Mouse (Mus musculus): ENCODE data around the gene Bcl2a1b.
"Not testable (repeated sequence)": the region's sequence is repeated elsewhere in the genome, so short reads cannot be mapped to it uniquely, and the experiment has no call there.

Bcl2a1b gene

DNA sequence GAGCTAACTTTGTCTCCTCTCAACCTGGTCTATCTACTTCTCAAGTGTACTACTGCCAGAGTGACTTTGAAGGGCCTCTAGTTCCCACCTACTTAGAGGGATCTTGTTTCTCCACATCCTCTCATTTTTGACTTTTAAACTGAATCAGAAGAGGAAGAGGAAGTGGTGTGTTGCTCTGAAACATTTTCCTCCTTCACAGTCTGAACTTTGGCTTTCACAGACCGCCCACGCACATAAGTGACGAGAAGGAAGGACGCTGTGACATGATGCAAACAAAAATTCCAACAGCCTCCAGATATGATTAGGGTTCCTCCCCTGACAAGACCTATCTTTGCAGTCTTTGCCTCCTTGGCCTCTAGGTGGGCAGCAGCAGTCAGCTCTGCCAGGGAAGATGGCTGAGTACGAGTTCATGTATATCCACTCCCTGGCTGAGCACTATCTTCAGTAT is at the start of gene Bcl2a1b, which contains the start of gene Gm29094:
Gene Bcl2a1b, plus strand, starts transcription at position 241 of the 448 bp plus-strand sequence.
Gene Gm29094, plus strand, starts transcription at position 411 of the 448 bp plus-strand sequence.
- not testable (repeated sequence) for DNase-seq (ENCODE audit: low read depth, low spot score)

DNA sequence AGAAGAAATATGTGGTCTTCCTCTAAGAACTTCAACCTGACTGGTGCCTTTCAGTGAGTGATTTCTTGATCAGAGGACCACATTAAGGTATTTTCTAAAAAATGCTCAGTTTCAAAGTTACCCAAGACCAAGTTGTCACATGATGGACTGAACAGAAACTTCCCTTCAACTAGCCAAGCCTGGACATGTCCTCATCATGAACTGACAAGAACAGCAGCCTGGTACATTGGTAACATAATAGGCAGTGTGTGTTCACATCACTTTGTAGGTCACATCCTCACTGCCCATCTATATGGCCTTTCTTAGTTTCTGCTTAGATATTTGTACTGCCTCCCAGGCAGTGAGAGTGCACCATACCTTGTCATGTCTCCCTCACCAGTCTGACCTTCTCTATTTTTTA is 26.5 kb upstream of the Bcl2a1b start:
- DNase-seq (ENCODE audit: low read depth, low spot score), result not testable (repeated sequence)

GRCm38 (mm10) chr9:89178833-89179232 is 20.2 kb upstream of the Bcl2a1b start:
- peak; percentile 2 for DNase-seq (ENCODE audit: low read depth, low spot score)

DNA sequence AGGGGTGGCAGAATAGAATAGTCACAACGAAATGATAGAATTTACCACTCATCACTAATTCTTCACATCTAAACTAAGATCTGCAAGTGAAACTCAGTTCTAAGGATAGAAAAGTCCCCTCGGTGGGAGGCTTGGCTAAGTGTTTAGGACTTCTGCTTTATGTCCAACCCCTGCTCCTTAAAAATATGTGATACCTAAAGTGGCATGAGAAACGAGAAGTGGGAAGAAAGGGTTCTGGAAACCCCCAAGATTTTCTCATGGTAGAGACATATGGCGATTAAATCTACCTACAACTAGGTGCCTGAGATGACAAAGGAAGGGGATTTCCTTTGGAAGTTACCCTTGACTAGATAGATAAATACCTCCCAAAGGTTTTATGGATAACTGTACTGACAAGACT is 19.5 kb upstream of the Bcl2a1b start:
- not testable (repeated sequence) for DNase-seq (ENCODE audit: low read depth, low spot score)

- not testable (repeated sequence) for DNase-seq (ENCODE audit: low read depth, low spot score)
These were observed 12.0 kb upstream of the Bcl2a1b start for GRCm38 (mm10) chr9:89187006-89187405.

DNA sequence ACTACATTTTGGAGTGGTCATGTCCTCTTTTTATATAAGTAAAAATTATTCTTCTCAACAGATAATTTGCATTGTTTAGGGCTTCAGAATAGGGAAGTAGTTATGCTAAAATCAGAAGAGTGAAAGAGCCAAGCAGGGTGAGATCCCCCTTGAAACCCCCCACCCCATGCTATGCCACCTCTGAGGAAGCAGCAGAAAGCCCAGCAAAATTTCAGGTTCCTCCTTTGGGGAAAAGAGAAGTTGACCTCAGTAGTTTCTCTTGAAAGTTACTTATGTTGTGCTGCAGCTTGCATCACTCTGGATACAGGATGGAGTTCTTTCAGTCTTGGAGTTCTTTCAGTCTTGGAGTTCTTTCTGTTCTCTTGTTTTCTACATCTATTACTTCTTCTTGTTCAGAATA is 3.5 kb upstream of the Bcl2a1b start:
- not testable (repeated sequence) for DNase-seq (ENCODE audit: low read depth, low spot score)

DNA sequence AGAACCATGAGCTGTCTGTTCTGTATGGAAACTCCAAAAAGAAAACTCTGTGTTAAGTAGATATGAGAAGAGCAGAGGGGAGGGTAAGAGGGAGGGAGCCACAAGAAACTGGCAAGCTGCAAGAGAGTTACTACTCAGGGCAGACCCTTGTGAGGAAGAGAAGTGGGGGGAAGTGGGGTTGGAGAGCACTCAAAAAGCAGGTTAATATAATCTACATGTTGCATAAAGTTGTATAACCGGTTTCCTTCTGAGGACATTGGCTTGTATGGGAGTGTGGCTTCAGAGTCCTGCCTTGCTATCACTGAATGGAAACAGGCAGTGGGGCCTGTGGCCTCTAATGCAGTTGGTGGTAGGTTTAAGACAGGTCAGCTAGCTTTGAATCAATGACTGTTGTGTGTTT is 1.5 kb upstream of the Bcl2a1b start:
- not testable (repeated sequence) for DNase-seq (ENCODE audit: low read depth, low spot score)

DNA sequence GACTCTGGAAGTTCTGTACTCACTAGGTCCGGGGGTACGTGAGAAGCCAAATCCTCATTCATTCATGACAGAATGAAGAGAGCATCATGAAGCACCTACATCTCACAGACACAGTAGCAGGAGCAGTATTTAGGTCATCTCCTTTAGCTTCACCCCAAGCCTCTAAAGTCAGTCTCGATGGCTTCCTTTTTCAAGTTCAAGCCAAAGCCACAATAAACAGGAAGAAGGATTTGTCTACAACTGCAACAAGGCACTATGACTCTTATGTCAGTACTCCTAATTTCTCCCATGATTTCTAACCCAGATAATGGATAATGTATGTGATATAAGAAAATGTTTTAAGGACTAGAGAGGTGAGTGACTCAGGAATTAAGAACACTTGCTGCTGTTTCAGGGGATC is 660 bp upstream of the Bcl2a1b start:
- DNase-seq (ENCODE audit: low read depth, low spot score), result not testable (repeated sequence)

GRCm38 (mm10) chr9:89202256-89202655 is 3.2 kb downstream of the Bcl2a1b start:
- DNase-seq (ENCODE audit: low read depth, low spot score), result not testable (repeated sequence)

- not testable (repeated sequence) for DNase-seq (ENCODE audit: low read depth, low spot score)
These were observed 9.9 kb downstream of the Bcl2a1b start for GRCm38 (mm10) chr9:89208939-89209338.

DNA sequence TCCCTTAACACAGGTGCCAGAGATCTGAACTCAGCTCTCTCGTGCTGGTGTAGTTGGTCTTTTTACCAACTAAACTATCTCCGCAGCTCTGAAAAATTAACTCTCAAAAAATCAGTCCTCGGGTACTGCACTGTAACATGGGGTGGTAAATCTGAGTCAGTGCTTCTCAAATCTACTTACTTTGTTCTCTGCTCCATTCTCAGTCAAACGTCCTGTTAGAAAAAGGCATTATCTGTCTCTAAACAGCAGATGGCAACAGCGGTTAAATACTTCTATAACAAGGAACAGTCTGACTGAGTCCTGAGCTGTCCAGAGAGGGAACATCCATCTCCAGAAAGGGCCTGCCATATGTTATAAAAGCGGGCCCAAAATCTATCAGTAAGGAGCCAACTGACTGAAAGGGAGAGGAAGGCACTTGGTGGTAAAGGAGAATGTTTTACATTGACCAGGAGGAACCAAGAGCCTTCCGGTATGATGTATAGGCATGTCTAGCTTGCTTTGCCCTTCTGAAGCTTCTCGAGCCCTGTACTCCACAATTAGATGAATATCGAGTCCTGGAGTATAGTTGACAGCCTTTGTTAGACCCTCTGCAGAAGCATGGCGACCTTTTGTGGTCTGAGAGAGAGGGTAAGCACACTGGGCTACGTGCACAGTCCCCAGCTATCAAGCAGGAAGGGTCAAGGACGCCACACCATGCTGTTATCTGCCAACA is 11.5 kb downstream of the Bcl2a1b start, which contains the start of gene Mthfs:
Gene Mthfs, plus strand, starts transcription at position 324 of the 712 bp plus-strand sequence.
- not testable (repeated sequence) for DNase-seq (ENCODE audit: low read depth, low spot score)

GRCm38 (mm10) chr9:89211065-89211858 is 12.3 kb downstream of the Bcl2a1b start:
- not testable (repeated sequence) for DNase-seq (ENCODE audit: low read depth, low spot score)

- not testable (repeated sequence) for DNase-seq (ENCODE audit: low read depth, low spot score)
These were observed 13.4 kb downstream of the Bcl2a1b start for GRCm38 (mm10) chr9:89212428-89212827.

- DNase-seq (ENCODE audit: low read depth, low spot score), result not testable (repeated sequence)
These were observed 19.2 kb downstream of the Bcl2a1b start for GRCm38 (mm10) chr9:89218174-89218573.

GRCm38 (mm10) chr9:89219668-89220067 is 20.7 kb downstream of the Bcl2a1b start:
- not testable (repeated sequence) for DNase-seq (ENCODE audit: low read depth, low spot score)

GRCm38 (mm10) chr9:89220704-89221287 is 21.8 kb downstream of the Bcl2a1b start:
- not testable (repeated sequence) for DNase-seq (ENCODE audit: low read depth, low spot score)

GRCm38 (mm10) chr9:89226071-89226470 is 27.1 kb downstream of the Bcl2a1b start:
- peak; percentile 16 for DNase-seq (ENCODE audit: low read depth, low spot score)

DNA sequence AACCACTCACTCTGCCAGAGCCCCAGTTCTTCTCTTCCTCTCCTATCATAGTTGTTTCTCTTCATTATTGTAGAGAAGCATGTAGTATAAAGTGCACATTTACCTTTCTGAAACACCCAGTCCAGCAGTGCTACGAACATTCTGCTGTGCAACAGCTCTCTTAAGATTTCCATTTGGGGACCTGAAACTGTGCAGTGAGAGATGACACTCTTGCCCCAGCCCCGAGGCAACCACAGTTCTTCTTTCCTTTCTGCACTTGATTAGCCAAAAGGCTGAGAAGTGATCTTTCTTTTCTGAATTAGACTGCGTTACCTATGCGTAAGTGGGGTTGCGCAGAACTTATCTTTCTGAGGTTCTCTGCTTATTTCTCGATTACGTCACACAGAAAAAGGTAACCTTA is 29.1 kb downstream of the Bcl2a1b start:
- DNase-seq (ENCODE audit: low read depth, low spot score), result no peak

- not testable (repeated sequence) for DNase-seq (ENCODE audit: low read depth, low spot score)
These were observed 32.0 kb downstream of the Bcl2a1b start for GRCm38 (mm10) chr9:89230897-89231497.

- not testable (repeated sequence) for DNase-seq (ENCODE audit: low read depth, low spot score)
These were observed 38.1 kb downstream of the Bcl2a1b start for GRCm38 (mm10) chr9:89237131-89237530.

DNA sequence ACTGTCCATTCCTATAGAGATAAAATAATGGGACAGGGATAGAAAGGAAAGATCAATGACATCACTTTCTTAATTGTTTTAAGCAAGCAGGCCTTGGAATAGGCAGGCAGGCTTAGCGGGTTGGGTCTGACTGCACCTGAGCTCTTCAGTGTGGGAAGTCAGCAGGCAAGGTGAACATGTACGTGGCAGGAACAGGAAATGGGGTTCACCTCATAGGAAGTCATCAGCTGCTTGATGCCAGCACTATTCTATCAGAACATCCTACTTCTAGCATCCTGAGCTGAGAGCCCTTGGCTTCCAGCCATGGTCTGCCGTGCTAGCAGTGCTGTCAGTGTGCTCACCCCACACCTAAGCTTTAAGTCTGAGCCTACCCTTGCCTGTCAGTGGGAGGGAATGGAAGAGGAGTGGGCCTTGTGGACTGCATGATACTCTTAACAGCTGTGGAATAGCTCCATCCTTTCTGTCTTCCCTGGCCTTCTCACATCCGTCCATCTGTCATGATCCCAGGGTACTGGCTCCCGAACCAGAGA is 40.0 kb downstream of the Bcl2a1b start:
- DNase-seq (ENCODE audit: low read depth, low spot score), result not testable (repeated sequence)
